Mouse (Mus musculus): ENCODE measurements around the gene Rpgr. TPM values are rescaled to one million over a fixed set of nuclear protein-coding genes. Genes with fewer than 3 reads are reported as not detected.

Gene Rpgr
- polyA plus RNA-seq, 1 experiment from 2014 or later: 24.9 TPM

DNA sequence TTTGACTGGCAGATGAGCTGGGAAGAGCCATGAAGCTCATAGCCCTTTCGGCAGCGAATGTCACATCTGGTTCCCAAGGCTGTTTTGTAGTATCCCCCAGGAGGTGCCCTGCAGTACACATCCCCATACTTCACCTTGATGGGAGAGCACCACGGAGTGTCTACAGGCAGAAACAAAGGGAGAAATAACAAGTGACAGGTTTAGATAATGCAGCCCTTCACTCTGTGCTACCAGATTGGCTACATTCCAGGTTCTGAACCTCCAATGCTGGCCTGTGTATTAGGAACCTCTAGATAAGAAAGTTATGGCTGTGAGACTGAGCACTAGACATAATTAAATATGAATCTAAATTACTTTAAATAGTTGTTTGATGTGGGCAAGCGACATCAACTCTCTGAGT, 147.3 kb downstream of the Rpgr start:
- H3K36me3 ChIP-seq (replicated peaks): no peaks in the 10 kb centered on the region
- WGBS: 76% methylated on average over 4 of the region's 4 CpGs
- H3K4me1 ChIP-seq: no peaks in the 10 kb centered on the region
- H3K27me3 ChIP-seq (replicated peaks; ENCODE audit: low read depth, poor library complexity, severe bottlenecking): peaks cover 4% of the 10 kb centered on the region; the same call in 1 of the 2 replicates
- H3K27ac ChIP-seq (replicated peaks): no peak overlapping the region
- H3K9me3 ChIP-seq: no peaks in the 10 kb centered on the region
- DNase-seq (ENCODE audit: low spot score): no peak
- H3K4me3 ChIP-seq: no peak overlapping the region

DNA sequence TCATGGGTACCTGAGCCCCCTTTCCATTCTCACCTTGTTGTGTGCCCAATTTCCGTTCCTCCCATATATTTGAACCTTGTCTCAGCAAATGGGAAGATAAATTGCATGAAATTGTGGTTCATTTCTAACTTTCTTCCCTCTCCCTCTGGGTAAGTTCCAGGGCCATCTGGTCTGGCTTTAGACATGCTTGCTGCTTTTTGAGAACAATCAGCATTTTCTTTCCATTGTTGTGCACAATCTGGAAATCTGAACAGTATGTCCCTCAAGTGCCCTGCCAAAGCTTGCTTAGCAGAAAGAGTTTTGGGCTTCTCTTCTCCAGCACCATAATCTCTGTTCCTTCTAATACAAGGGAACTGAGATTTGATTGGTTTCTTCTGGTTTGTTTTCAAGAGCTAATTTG, 152.9 kb downstream of the Rpgr start:
- Histone ChIP-seq H3K27ac (replicated peaks) (no peak overlapping the region), H3K27me3 (replicated peaks; ENCODE audit: low read depth, poor library complexity, severe bottlenecking) (0 out of 2 replicates have a peak, but pooled peaks cover 4% of the 10 kb centered on the region), H3K36me3 (replicated peaks) (no peaks in the 10 kb centered on the region), H3K4me3 (no peak overlapping the region), H3K4me1 (no peaks in the 10 kb centered on the region), H3K9me3 (no peaks in the 10 kb centered on the region)
- 61% methylated on average over 1 of the region's 1 CpGs for WGBS
- DNase-seq (ENCODE audit: low spot score): no peak

DNA sequence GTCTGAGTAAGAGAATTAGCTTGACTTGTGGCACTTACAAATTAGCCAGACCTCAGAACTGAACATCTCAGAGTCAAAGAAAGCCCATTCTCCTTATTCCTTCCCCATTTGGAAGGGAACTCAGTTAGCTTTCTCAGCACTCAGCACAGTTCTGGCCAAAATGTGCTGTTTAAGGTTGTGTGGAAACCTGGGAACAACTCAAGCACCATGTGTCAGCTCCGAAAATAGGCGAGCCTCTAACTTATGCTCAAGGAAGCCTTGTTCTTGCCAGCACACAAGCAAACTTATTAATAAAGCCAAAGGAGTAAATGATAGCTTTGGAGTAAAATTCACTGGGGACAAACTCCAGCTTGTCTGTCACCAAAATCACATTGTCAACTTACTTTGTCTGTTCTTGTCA, 153.4 kb downstream of the Rpgr start:
- Histone ChIP-seq H3K27ac (replicated peaks) (no peak overlapping the region), H3K4me3 (no peak overlapping the region), H3K9me3 (no peaks in the 10 kb centered on the region), H3K27me3 (replicated peaks; ENCODE audit: low read depth, poor library complexity, severe bottlenecking) (0 out of 2 replicates have a peak, but pooled peaks cover 4% of the 10 kb centered on the region), H3K36me3 (replicated peaks) (no peaks in the 10 kb centered on the region), H3K4me1 (no peaks in the 10 kb centered on the region)
- WGBS: 79% methylated on average over 2 of the region's 2 CpGs
- no peak for DNase-seq (ENCODE audit: low spot score)

- no peak overlapping the region for H3K4me3 ChIP-seq
- no peaks in the 10 kb centered on the region for H3K9me3 ChIP-seq
- 0 out of 2 replicates have a peak, but pooled peaks cover 4% of the 10 kb centered on the region for H3K27me3 ChIP-seq (replicated peaks; ENCODE audit: low read depth, poor library complexity, severe bottlenecking)
- DNase-seq (ENCODE audit: low spot score): no peak
- no peaks in the 10 kb centered on the region for H3K36me3 ChIP-seq (replicated peaks)
- no peak overlapping the region for H3K27ac ChIP-seq (replicated peaks)
- no peaks in the 10 kb centered on the region for H3K4me1 ChIP-seq
- 79% methylated on average over 4 of the region's 4 CpGs for WGBS
Observed at GRCm38 (mm10) chrX:10062201-10062600, 154.5 kb downstream of the Rpgr start.

GRCm38 (mm10) chrX:10034666-10035065, 182.1 kb downstream of the Rpgr start:
- DNase-seq (ENCODE audit: low spot score): peak; percentile 9
- no peak overlapping the region for H3K27ac ChIP-seq (replicated peaks)
- no peaks in the 10 kb centered on the region for H3K36me3 ChIP-seq (replicated peaks)

More at GRCm38 (mm10) chrX:10034666-10035065, 182.1 kb downstream of the Rpgr start:
- H3K4me1 ChIP-seq: no peaks in the 10 kb centered on the region
- no peaks in the 10 kb centered on the region for H3K9me3 ChIP-seq
- H3K4me3 ChIP-seq: no peak overlapping the region
- no peaks in the 10 kb centered on the region for H3K27me3 ChIP-seq (replicated peaks; ENCODE audit: low read depth, poor library complexity, severe bottlenecking)

Other genes with a start within 250 kb of the Rpgr start
- gene Srpx, start 99.2 kb downstream of the Rpgr start, polyA plus RNA-seq (2016; fragmentation: Nextera tagmentation; extraction: Ambion mirVana): 3.1 and 3.6 TPM in 2 replicates
- gene Otc, start 35.4 kb upstream of the Rpgr start, polyA plus RNA-seq (2016; fragmentation: Nextera tagmentation; extraction: Ambion mirVana): not detected in 2 replicates